Mouse (Mus musculus): ENCODE data around the gene Gjb1. TPM values are rescaled to one million over a fixed set of nuclear protein-coding genes. Genes with fewer than 3 reads are reported as not detected.

Gjb1 gene
- polyA plus RNA-seq, 1 experiment from 2014 or later = not detected

Other genes with a start within 250 kb of the Gjb1 start
- 56.7 and 57.2 TPM in 2 replicates for gene Snx12, start 153.8 kb upstream of the Gjb1 start, polyA plus RNA-seq (2016; fragmentation: Nextera tagmentation; extraction: Ambion mirVana)
- 2.6 and 3.4 TPM in 2 replicates for gene Foxo4, start 121.8 kb upstream of the Gjb1 start, polyA plus RNA-seq (2016; fragmentation: Nextera tagmentation; extraction: Ambion mirVana)
- gene Gm614, start 112.4 kb upstream of the Gjb1 start, polyA plus RNA-seq (2016; fragmentation: Nextera tagmentation; extraction: Ambion mirVana) = not detected in 2 replicates
- gene Il2rg, start 108.1 kb upstream of the Gjb1 start, polyA plus RNA-seq (2016; fragmentation: Nextera tagmentation; extraction: Ambion mirVana) = 5.4 and 5.5 TPM in 2 replicates
- not detected in 2 replicates for gene Gm20489, start 107.4 kb upstream of the Gjb1 start, polyA plus RNA-seq (2016; fragmentation: Nextera tagmentation; extraction: Ambion mirVana)
- gene Med12, start 102.3 kb upstream of the Gjb1 start, polyA plus RNA-seq (2016; fragmentation: Nextera tagmentation; extraction: Ambion mirVana) = 37.2 and 39.4 TPM in 2 replicates
- 15.3 and 18.0 TPM in 2 replicates for gene Nlgn3, start 77.2 kb upstream of the Gjb1 start, polyA plus RNA-seq (2016; fragmentation: Nextera tagmentation; extraction: Ambion mirVana)
- gene Zmym3, start 44.5 kb downstream of the Gjb1 start, polyA plus RNA-seq (2016; fragmentation: Nextera tagmentation; extraction: Ambion mirVana) = 40.9 and 46.0 TPM in 2 replicates
- 527 and 544 TPM in 2 replicates for gene Nono, start 52.9 kb downstream of the Gjb1 start, polyA plus RNA-seq (2016; fragmentation: Nextera tagmentation; extraction: Ambion mirVana)
- gene Itgb1bp2, start 72.7 kb downstream of the Gjb1 start, polyA plus RNA-seq (2016; fragmentation: Nextera tagmentation; extraction: Ambion mirVana) = 7.2 and 7.9 TPM in 2 replicates
- 21.5 and 21.7 TPM in 2 replicates for gene Taf1, start 156.4 kb downstream of the Gjb1 start, polyA plus RNA-seq (2016; fragmentation: Nextera tagmentation; extraction: Ambion mirVana)